8 mouse cellular contexts compared by ENCODE assay signal in the genomic region with DNA sequence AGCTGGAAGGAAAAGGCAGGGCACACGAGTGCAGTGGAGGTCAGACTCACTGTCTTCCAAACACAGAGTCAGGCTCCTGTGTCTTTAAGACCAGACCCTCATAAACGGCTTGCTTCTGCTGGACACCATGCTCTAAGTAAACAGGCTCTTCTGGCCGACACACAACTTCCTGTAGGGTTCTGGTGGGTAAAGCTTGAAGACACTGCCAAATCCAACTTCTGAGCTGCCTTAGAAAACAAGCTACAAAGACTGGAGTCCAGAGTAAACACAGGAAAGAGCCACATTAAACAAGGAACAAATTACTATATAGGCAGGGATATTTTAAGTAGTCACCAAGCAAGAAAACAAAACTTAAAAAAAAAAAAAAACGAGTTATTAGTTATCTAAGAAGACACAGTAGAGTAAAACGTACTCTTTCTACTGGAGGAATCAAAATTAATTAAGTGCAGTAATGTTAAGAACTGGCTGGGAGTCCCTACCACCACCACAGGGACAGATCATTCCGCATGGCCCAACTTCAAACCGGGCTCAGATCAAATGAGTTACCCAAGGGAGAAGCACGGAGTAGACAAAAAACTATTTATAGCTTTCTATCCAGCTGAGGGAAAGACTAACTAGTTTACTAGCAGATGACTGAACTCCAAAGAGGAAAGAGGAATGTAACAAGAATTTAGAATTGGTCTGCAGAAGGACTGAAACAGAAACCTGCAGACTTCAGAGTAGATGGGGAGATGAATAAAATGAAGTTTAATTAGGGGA.
DNase-seq lines count a peak whose midpoint lies in the region; ATAC-seq and TF ChIP-seq lines count a peak whose summit lies in the region.

No protein-coding gene starts in this region.

- peak overlapping the region; percentile 25; the same call in 1 of the 2 replicates for H3K27ac ChIP-seq in left cerebral cortex, adult 2 months
- H3K27ac ChIP-seq in limb, embryonic 14.5 days (replicated peaks; ENCODE audit: low read depth, low read length), result peak overlapping the region; percentile 35; the same call in 1 of the 2 replicates

- TF ChIP-seq CTCF in left cerebral cortex, adult 2 months (IDR thresholded peaks at IDR 0.05), result no peak

- peaks cover 48% of the 10 kb centered on the region for H3K4me1 ChIP-seq in limb, embryonic 14.5 days (ENCODE audit: control insufficient read depth, insufficient read depth, low read length)

- H3K4me3 ChIP-seq in left cerebral cortex, adult 2 months, result no peak overlapping the region
- H3K4me3 ChIP-seq in limb, embryonic 14.5 days (replicated peaks; ENCODE audit: low read length), result no peak overlapping the region

- H3K9me3 ChIP-seq in limb, embryonic 14.5 days (ENCODE audit: control insufficient read depth, low read length), result no peaks in the 10 kb centered on the region

- no peaks in the 10 kb centered on the region for H3K27me3 ChIP-seq in limb, embryonic 14.5 days (ENCODE audit: control insufficient read depth, insufficient read depth, low read length)

- intact Hi-C loops in left cerebral cortex, adult 2 months (cut with DNase I), result no loop called here
- intact Hi-C loops in left cerebral cortex, postnatal 25 days (cut with DNase I), result no loop called here

- H3K4me2 ChIP-seq in limb, embryonic 14.5 days (replicated peaks; ENCODE audit: low read depth, low read length, severe bottlenecking), result no peak overlapping the region

- no peak for ATAC-seq in limb, embryonic 14.5 days (ENCODE audit: low FRiP score, low read depth)
- ATAC-seq in megakaryocyte progenitor cell, adult 5-6 weeks (replicated peaks; ENCODE audit: poor library complexity), result no peak

- WGBS in limb, embryonic 14.5 days, result 24% methylated on average over 8 of the region's 8 CpGs

- no peak for TF ChIP-seq POLR2A in limb, embryonic 14.5 days (IDR thresholded peaks at IDR 0.05; ENCODE audit: borderline replicate concordance, extremely low read depth, insufficient read depth, insufficient read length)

- peak; percentile 57 for DNase-seq in adrenal gland, postnatal 14 days
- no peak for DNase-seq in adrenal gland, postnatal 4 days (ENCODE audit: low spot score in 2 of 2)
- no peak for DNase-seq in left cerebral cortex, adult 2 months (ENCODE audit: extremely low spot score in 1 of 2, low spot score in 2 of 2)
- DNase-seq in left cerebral cortex, postnatal 25 days (ENCODE audit: low spot score in 2 of 2), result no peak
- no peak for DNase-seq in limb, embryonic 14.5 days (ENCODE audit: low spot score)
- DNase-seq in skeletal muscle tissue, adult 2 months (ENCODE audit: low read depth, low spot score), result peak; percentile 43
- DNase-seq in urinary bladder, postnatal 10 days (ENCODE audit: low spot score), result no peak

- 0 out of 2 replicates have a peak, but pooled peaks cover 5% of the 10 kb centered on the region for H3K36me3 ChIP-seq in limb, embryonic 14.5 days (ENCODE audit: control insufficient read depth, insufficient read depth, low read length)

- no peak overlapping the region for H3K9ac ChIP-seq in limb, embryonic 14.5 days (ENCODE audit: low read depth, low read length, severe bottlenecking)

Comparison
In these comparisons a context has a peak if more than half of its experiments do, and no peak if none do; other contexts are left out.
1. DNase-seq: peak in adrenal gland, postnatal 14 days (single experiment) and skeletal muscle tissue, adult 2 months (single experiment); none in adrenal gland, postnatal 4 days (0 of 2), left cerebral cortex, adult 2 months (0 of 2), left cerebral cortex, postnatal 25 days (0 of 2), limb, embryonic 14.5 days (single experiment) and urinary bladder, postnatal 10 days (single experiment).